Mouse (Mus musculus) C2C12 (cell line): ENCODE data around the gene Cep44.

Source experiments
- CTCF ChIP-seq: IDR thresholded peaks from one replicate; pipeline ENCODE4 v1.5.1; 2011; ENCODE audit not compliant: control insufficient read depth, insufficient read depth, insufficient read length
- MAX ChIP-seq: IDR thresholded peaks from one replicate; pipeline ENCODE4 v1.6.1; 2011; ENCODE audit warnings: mild to moderate bottlenecking, control low read depth
- MYOG ChIP-seq: IDR thresholded peaks from one replicate; pipeline ENCODE4 v1.6.1; 2011; ENCODE audit not compliant: control insufficient read depth, insufficient read length; ENCODE audit errors: extremely low read depth

- TF ChIP-seq MAX (no peak), CTCF (no peak), MYOG (no peak)
These were observed 10.1 kb downstream of the Cep44 start for GRCm38 (mm10) chr8:56540706-56541105.
